Mouse (Mus musculus) neural tube, embryonic 11.5 days (tissue): ENCODE results near the gene Trex2. TPM values are rescaled to one million over a fixed set of nuclear protein-coding genes. Genes with fewer than 3 reads are reported as not detected.
"Not testable (repeated sequence)": the region's sequence is repeated elsewhere in the genome, so short reads cannot be mapped to it uniquely, and the experiment has no call there.

Experiments
- ATAC-seq: fragments of 200-750 bp; cut with Nextera tagmentation; 2 replicates; pipeline ENCODE4 v1.8.0; 2017; ENCODE audit warnings: moderate number of reproducible peaks, mild to moderate bottlenecking, moderate TSS enrichment, moderate library complexity; ENCODE audit not compliant: insufficient read depth, low FRiP score, low TSS enrichment
- DNase-seq: peaks from one replicate; pipeline ENCODE4 v3.0.0-alpha.2; 2015; ENCODE audit warnings: low spot score
- H3K27ac ChIP-seq: fragments of 300-500 bp; sonication (generic); 2 replicates; pipeline ENCODE4 v1.5.1; 2014; ENCODE audit warnings: low read depth, mild to moderate bottlenecking, low read length
- H3K27me3 ChIP-seq: fragments of 300-500 bp; sonication (generic); 2 replicates; pipeline ENCODE4 v1.6.1; 2014; ENCODE audit warnings: mild to moderate bottlenecking, low read length, mixed read lengths; ENCODE audit not compliant: control insufficient read depth, insufficient read depth
- H3K36me3 ChIP-seq: fragments of 300-500 bp; sonication (generic); 2 replicates; pipeline ENCODE4 v1.6.1; 2014; ENCODE audit warnings: mild to moderate bottlenecking, low read length, moderate library complexity, mixed read lengths; ENCODE audit not compliant: control insufficient read depth, insufficient read depth
- H3K4me1 ChIP-seq: fragments of 300-500 bp; sonication (generic); 2 replicates; pipeline ENCODE4 v1.6.1; 2014; ENCODE audit warnings: low read length, mixed read lengths; ENCODE audit not compliant: control insufficient read depth, insufficient read depth
- H3K4me2 ChIP-seq: fragments of 300-500 bp; sonication (generic); 2 replicates; pipeline ENCODE4 v1.6.1; 2014; ENCODE audit warnings: low read depth, mild to moderate bottlenecking, moderate library complexity
- H3K4me3 ChIP-seq: fragments of 300-500 bp; sonication (generic); 2 replicates; pipeline ENCODE4 v1.5.1; 2014; ENCODE audit warnings: low read depth, low read length
- H3K9ac ChIP-seq: fragments of 300-500 bp; sonication (generic); 2 replicates; pipeline ENCODE4 v1.6.1; 2014; ENCODE audit warnings: mild to moderate bottlenecking, low read length
- H3K9me3 ChIP-seq: fragments of 300-500 bp; sonication (generic); 2 replicates; pipeline ENCODE4 v1.6.1; 2016; ENCODE audit warnings: low read length; ENCODE audit not compliant: control insufficient read depth
- WGBS: fragments of 180-500 bp; shearing (Covaris S2); extraction: QIAGEN DNeasy Blood & Tissue Kit; methylation state at CpG from one replicate; pipeline ENCODE4 v1.1.7; 2014; 5-methylcytosine and 5-hydroxymethylcytosine counted together
- polyA plus RNA-seq: library from polyadenylated mRNA; unstranded; fragments of >200 nt; fragmentation: Nextera tagmentation; extraction: Ambion mirVana; gene quantifications from 2 replicates; pipeline ENCODE4 v1.2.1, GENCODE M21; 2014

Trex2 gene
- polyA plus RNA-seq, 1 experiment from 2014 or later = not detected

DNA sequence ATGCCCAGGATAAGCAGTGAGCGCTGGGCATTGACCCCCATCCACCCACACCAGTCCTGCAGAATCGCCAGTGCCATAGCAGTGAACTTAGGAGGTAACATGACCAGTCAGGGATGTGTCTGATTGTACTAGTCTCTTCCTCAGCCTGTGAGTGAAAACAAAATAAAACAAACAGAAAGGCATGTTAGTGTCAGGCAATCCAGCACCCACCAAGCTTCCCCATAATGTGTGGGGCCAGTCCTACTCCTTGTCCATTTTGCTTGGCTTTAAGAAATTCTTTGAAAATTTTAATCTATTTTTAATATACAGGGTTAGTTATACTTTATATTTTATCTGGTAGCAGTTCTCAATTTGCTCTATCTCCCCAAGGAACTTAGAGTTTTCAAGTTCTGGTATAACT is 36.5 kb downstream of the Trex2 start, which contains the start of gene Gm18336:
Gene Gm18336, minus strand, starts transcription at position 101 of the 400 bp plus-strand sequence.
- not testable (repeated sequence) for ATAC-seq, H3K9ac ChIP-seq, H3K9me3 ChIP-seq, H3K4me2 ChIP-seq, H3K36me3 ChIP-seq, H3K4me3 ChIP-seq, H3K27me3 ChIP-seq, DNase-seq, H3K27ac ChIP-seq, H3K4me1 ChIP-seq
- WGBS = 81% methylated on average over 2 of the region's 2 CpGs

DNA sequence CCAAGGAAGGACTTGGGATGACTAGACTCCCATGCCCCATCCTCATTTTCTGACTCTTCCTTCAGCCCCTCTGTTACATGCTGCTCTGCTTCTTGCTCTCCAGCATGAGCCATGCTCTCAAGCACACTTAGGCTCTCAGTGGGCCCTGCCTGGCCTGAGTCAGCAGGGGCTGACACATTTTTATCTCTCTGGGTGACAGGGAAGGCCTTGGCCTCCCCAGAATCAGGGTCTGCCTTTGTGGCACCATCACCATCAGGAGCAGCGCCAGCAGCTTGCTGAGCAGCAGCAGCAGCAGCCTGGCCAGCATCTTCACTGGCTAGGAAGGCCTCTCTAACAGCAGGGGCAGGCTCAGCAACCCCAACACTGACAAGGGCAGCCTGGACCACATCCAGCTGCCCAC is 38.7 kb downstream of the Trex2 start:
- no peak overlapping the region for H3K9ac ChIP-seq
- ATAC-seq (no peak), DNase-seq (no peak)
- H3K27me3 ChIP-seq = no peaks in the 10 kb centered on the region
- H3K4me2 ChIP-seq = no peak overlapping the region
- no peak overlapping the region for H3K4me3 ChIP-seq
- no peak overlapping the region for H3K27ac ChIP-seq
- H3K9me3 ChIP-seq = no peaks in the 10 kb centered on the region
- WGBS = 80% methylated on average over 1 of the region's 1 CpGs
- H3K4me1 ChIP-seq = no peaks in the 10 kb centered on the region
- no peaks in the 10 kb centered on the region for H3K36me3 ChIP-seq

DNA sequence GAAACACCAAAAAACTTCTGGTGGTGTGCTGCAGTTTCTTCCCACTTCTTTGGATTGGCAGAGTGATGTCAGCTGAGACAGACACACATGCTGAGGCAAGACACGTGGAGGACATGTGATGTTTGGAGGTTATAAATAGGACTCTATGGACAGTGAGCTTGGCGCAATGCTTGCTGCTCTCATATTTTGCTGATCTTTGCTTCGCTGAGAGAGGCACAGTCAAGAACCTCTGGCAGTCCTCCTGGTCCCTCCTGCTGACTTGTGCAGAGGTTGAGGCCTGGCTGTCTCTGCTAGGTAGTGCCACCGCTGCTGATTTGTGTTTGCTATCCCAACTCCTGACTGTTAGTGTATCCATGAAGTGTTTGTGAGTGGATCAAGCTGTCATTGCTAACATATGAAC is 43.7 kb downstream of the Trex2 start:
- no peaks in the 10 kb centered on the region for H3K27me3 ChIP-seq
- H3K9ac ChIP-seq = no peak overlapping the region
- H3K4me3 ChIP-seq = no peak overlapping the region
- H3K4me1 ChIP-seq = no peaks in the 10 kb centered on the region
- H3K9me3 ChIP-seq = no peaks in the 10 kb centered on the region
- WGBS = 91% methylated on average over 4 of the region's 4 CpGs
- H3K27ac ChIP-seq = no peak overlapping the region
- no peak overlapping the region for H3K4me2 ChIP-seq
- DNase-seq (no peak), ATAC-seq (no peak)
- no peaks in the 10 kb centered on the region for H3K36me3 ChIP-seq

DNA sequence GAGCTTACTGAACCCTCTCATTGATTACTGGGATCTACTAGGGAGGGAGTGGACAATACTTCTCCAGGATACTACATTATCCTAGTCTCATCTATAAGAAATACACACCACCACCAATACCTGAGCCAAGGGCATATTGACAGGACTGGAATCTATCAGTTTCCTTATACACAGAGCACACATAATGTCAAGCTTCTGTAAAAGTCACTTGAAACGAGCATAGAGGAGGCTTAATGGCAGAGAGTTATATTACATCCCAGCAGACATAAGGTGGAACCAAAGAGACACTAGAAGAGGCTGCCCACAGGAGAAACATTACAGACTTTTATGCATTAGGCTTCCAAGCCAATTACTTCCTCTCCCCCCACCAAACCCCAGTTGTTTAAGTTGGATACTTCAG is 50.2 kb downstream of the Trex2 start:
- Histone ChIP-seq H3K9ac (no peak overlapping the region), H3K27ac (no peak overlapping the region), H3K9me3 (no peaks in the 10 kb centered on the region), H3K27me3 (no peaks in the 10 kb centered on the region), H3K36me3 (no peaks in the 10 kb centered on the region), H3K4me2 (no peak overlapping the region), H3K4me3 (no peak overlapping the region), H3K4me1 (no peaks in the 10 kb centered on the region)
- WGBS = 43% methylated on average over 1 of the region's 1 CpGs
- DNase-seq = no peak
- no peak for ATAC-seq

DNA sequence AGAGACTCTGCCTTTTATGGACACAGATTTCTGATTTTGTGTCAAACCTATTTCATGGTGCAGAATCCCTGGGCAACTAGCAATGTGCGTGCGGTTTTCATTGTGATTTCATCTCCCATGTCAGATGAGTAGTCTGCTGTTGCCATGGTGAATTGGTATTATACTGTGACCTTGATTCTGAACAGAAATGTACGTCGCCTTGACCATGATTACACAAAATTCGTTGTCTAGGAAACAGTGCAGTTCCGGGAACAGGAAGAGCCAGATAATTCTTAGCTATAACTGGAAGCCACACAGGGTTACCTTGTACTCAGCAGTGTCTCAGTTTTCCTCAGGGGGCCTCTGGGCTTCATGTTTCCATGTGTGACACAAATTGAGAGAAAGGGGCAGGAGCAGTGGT is 50.7 kb downstream of the Trex2 start:
- H3K4me1 ChIP-seq = no peaks in the 10 kb centered on the region
- DNase-seq = no peak

More for the DNA sequence above, 50.7 kb downstream of the Trex2 start:
- no peak overlapping the region for H3K27ac ChIP-seq
- no peak overlapping the region for H3K4me2 ChIP-seq
- no peak overlapping the region for H3K4me3 ChIP-seq
- no peaks in the 10 kb centered on the region for H3K36me3 ChIP-seq
- 86% methylated on average over 6 of the region's 6 CpGs for WGBS
- no peaks in the 10 kb centered on the region for H3K27me3 ChIP-seq
- no peaks in the 10 kb centered on the region for H3K9me3 ChIP-seq
- H3K9ac ChIP-seq = no peak overlapping the region
- no peak for ATAC-seq

Other genes with a start within 250 kb of the Trex2 start
- 16.6 and 18.2 TPM in 2 replicates for gene Xlr3b, start 243.1 kb downstream of the Trex2 start, polyA plus RNA-seq
- gene Xlr4b, start 221.0 kb downstream of the Trex2 start, polyA plus RNA-seq = 0.38 and 0.64 TPM in 2 replicates
- 16.9 and 19.0 TPM in 2 replicates for gene F8a, start 207.1 kb downstream of the Trex2 start, polyA plus RNA-seq
- 0.19 and 0.93 TPM in 2 replicates for gene Xlr4c, start 192.2 kb downstream of the Trex2 start, polyA plus RNA-seq
- gene Xlr3c, start 170.0 kb downstream of the Trex2 start, polyA plus RNA-seq = 0.17 and 0.37 TPM in 2 replicates
- not detected in 2 replicates for gene Xlr5a, start 142.4 kb downstream of the Trex2 start, polyA plus RNA-seq
- not detected in 2 replicates for gene Xlr5c, start 142.4 kb downstream of the Trex2 start, polyA plus RNA-seq
- not detected in 2 replicates for gene Gm45015, start 98.5 kb downstream of the Trex2 start, polyA plus RNA-seq
- 18.1 and 21.3 TPM in 2 replicates for gene Zfp275, start 92.7 kb downstream of the Trex2 start, polyA plus RNA-seq
- gene Gm18336, start 36.6 kb downstream of the Trex2 start, polyA plus RNA-seq = not detected in 2 replicates
- gene Zfp92, start 24.2 kb downstream of the Trex2 start, polyA plus RNA-seq = not detected in 2 replicates
- 76.1 and 81.4 TPM in 2 replicates for gene Haus7, start 23.7 kb upstream of the Trex2 start, polyA plus RNA-seq
- gene Bgn, start 48.3 kb upstream of the Trex2 start, polyA plus RNA-seq = 25.6 and 30.3 TPM in 2 replicates
- gene Atp2b3, start 67.7 kb upstream of the Trex2 start, polyA plus RNA-seq = 0.43 and 0.52 TPM in 2 replicates
- 4.2 and 6.3 TPM in 2 replicates for gene Dusp9, start 204.1 kb upstream of the Trex2 start, polyA plus RNA-seq
- gene Pnck, start 224.8 kb upstream of the Trex2 start, polyA plus RNA-seq = 11.1 and 13.3 TPM in 2 replicates
- gene Slc6a8, start 237.8 kb upstream of the Trex2 start, polyA plus RNA-seq = 6.8 and 6.9 TPM in 2 replicates